Comparison of ENCODE assay signal across 22 mouse cellular contexts in the genomic region with DNA sequence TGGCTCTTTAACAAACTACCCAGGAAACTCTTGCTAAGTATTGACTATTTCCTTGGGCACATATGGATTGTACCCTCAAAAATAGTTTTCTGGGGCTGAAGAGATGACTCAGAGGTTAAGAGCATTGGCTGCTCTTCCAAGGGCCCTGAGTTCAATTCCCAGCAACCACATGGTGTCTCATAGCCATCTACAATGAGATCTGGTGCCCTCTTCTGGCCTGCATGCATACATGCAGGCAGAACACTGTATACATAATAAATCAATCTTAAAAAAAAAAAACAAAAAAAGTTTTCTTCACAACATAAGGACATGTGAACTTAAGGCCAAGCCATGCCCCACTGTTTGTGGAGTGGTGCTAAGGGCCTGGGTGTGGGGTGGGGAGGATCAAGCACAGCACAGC. TPM values are rescaled to one million over a fixed set of nuclear protein-coding genes. Genes with fewer than 3 reads are reported as not detected.
DNase-seq lines count a peak whose midpoint lies in the region; TF ChIP-seq lines count a peak whose summit lies in the region.
"Had no signal": no experiment of that assay in that cellular context is flagged by ENCODE, and none has a peak within 500 bp of the region (broad histone marks: within the 10 kb centered on the region; RNA-seq: fewer than 3 reads in every experiment).

No protein-coding gene starts in this region.

- intact Hi-C loops in gastrocnemius, adult 2 months (cut with DNase I): no loop called here
- intact Hi-C loops in gastrocnemius, postnatal 36 days (cut with DNase I): no loop called here

- no peak for DNase-seq in gastrocnemius, adult 2 months
- DNase-seq in gastrocnemius, postnatal 4 days (ENCODE audit: low spot score in 2 of 2): no peak
- DNase-seq in layer of hippocampus, adult 2 months (ENCODE audit: low spot score in 2 of 2): no peak
- no peak for DNase-seq in layer of hippocampus, postnatal 36 days
- peak; percentile 56 for DNase-seq in 3T3-L1 (ENCODE audit: low read depth, low spot score)
- peak; percentile 64 for DNase-seq in NIH3T3 (ENCODE audit: low read depth)
- no peak for DNase-seq in embryo, embryonic 9.5 days (ENCODE audit: extremely low spot score)
- no peak for DNase-seq in gastrocnemius, postnatal 36 days
- DNase-seq: adrenal gland, postnatal 14 days; cerebellum, adult 11-12 months; cerebellum, postnatal 25 days; heart, postnatal 36 days; kidney, adult 8-10 months; kidney, postnatal 36 days; layer of hippocampus, adult 9-11 months; lung, adult 2 months; right cerebral cortex, postnatal 4 days; thymus, postnatal 14 days had no signal

- no peak overlapping the region for H3K4me3 ChIP-seq in gastrocnemius, adult 2 months
- H3K4me3 ChIP-seq in layer of hippocampus, adult 2 months: no peak overlapping the region
- H3K4me3 ChIP-seq: heart, embryonic 12.5 days; hindbrain, embryonic 15.5 days; limb, embryonic 15.5 days; neural tube, embryonic 12.5 days had no signal

- TF ChIP-seq CTCF in gastrocnemius, adult 2 months (IDR thresholded peaks at IDR 0.05): peak; percentile 35; the same call in 1 of the 2 replicates
- peak; percentile 70 for TF ChIP-seq CTCF in layer of hippocampus, adult 2 months (conservative IDR thresholded peaks at IDR 0.05)

- H3K27ac ChIP-seq in gastrocnemius, adult 2 months: no peak overlapping the region
- H3K27ac ChIP-seq in layer of hippocampus, adult 2 months: no peak overlapping the region
- H3K27ac ChIP-seq: hindbrain, embryonic 15.5 days; limb, embryonic 15.5 days; neural tube, embryonic 12.5 days had no signal

RNA-seq across cellular contexts. Expression of gene Nxph4, which starts 26.8 kb away (rescaled TPM):
- total RNA-seq in gastrocnemius, adult 2 months (2021): under 1 TPM; 0.17 to 0.23 TPM
- total RNA-seq in gastrocnemius, postnatal 4 days (2021): 1 to 10 TPM; 1.9 to 2.2 TPM
- total RNA-seq in layer of hippocampus, adult 2 months (2021): 1 to 10 TPM; 1.2 to 1.6 TPM
- total RNA-seq in layer of hippocampus, postnatal 36 days (2021): 1 to 10 TPM; 1.3 to 1.7 TPM
- total RNA-seq in gastrocnemius, postnatal 36 days (2021): under 1 TPM; 0.20 TPM

RNA-seq across cellular contexts. Expression of gene Shmt2, which starts 38.9 kb away (rescaled TPM):
- 10 to 100 TPM; 22.7 to 28.9 TPM for total RNA-seq in gastrocnemius, adult 2 months (2021)
- 10 to 100 TPM; 34.6 to 34.8 TPM for total RNA-seq in gastrocnemius, postnatal 4 days (2021)
- 10 to 100 TPM; 25.4 to 27.6 TPM for total RNA-seq in layer of hippocampus, adult 2 months (2021)
- total RNA-seq in layer of hippocampus, postnatal 36 days (2021): 10 to 100 TPM; 27.4 to 29.9 TPM
- 10 to 100 TPM; 23.4 to 26.4 TPM for total RNA-seq in gastrocnemius, postnatal 36 days (2021)

RNA-seq across cellular contexts. Expression of gene Ndufa4l2, which starts 46.4 kb away (rescaled TPM):
- total RNA-seq in gastrocnemius, adult 2 months (2021): 10 to 100 TPM in 1 of 2 experiments, 1 to 10 TPM in 1; 8.1 to 16.5 TPM
- total RNA-seq in gastrocnemius, postnatal 4 days (2021): 10 to 100 TPM; 23.6 to 24.1 TPM
- 1 to 10 TPM; 3.5 to 3.7 TPM for total RNA-seq in layer of hippocampus, adult 2 months (2021)
- total RNA-seq in layer of hippocampus, postnatal 36 days (2021): 1 to 10 TPM; 3.5 to 4.8 TPM
- 10 to 100 TPM; 11.0 to 11.3 TPM for total RNA-seq in gastrocnemius, postnatal 36 days (2021)

RNA-seq across cellular contexts. Expression of gene Stac3, which starts 59.7 kb away (rescaled TPM):
- total RNA-seq in gastrocnemius, adult 2 months (2021): 100 to 1,000 TPM; 393 to 462 TPM
- 100 to 1,000 TPM; 167 to 205 TPM for total RNA-seq in gastrocnemius, postnatal 4 days (2021)
- total RNA-seq in layer of hippocampus, adult 2 months (2021): 1 to 10 TPM; 2.4 to 8.1 TPM
- total RNA-seq in layer of hippocampus, postnatal 36 days (2021): 1 to 10 TPM; 3.0 to 3.7 TPM
- total RNA-seq in gastrocnemius, postnatal 36 days (2021): 100 to 1,000 TPM; 342 to 376 TPM

RNA-seq across cellular contexts. Expression of gene Lrp1, which starts 59.8 kb away (rescaled TPM):
- total RNA-seq in gastrocnemius, adult 2 months (2021): 10 to 100 TPM; 34.6 to 71.3 TPM
- 100 to 1,000 TPM; 184 to 193 TPM for total RNA-seq in gastrocnemius, postnatal 4 days (2021)
- total RNA-seq in layer of hippocampus, adult 2 months (2021): 100 to 1,000 TPM; 288 to 310 TPM
- 100 to 1,000 TPM; 268 to 307 TPM for total RNA-seq in layer of hippocampus, postnatal 36 days (2021)
- 10 to 100 TPM; 48.6 to 49.1 TPM for total RNA-seq in gastrocnemius, postnatal 36 days (2021)

Comparison
In these comparisons a context has a peak if more than half of its experiments do, and no peak if none do; other contexts are left out.
1. DNase-seq: peak in 3T3-L1 (single experiment) and NIH3T3 (single experiment); none in gastrocnemius, adult 2 months (single experiment), gastrocnemius, postnatal 4 days (0 of 2), layer of hippocampus, adult 2 months (0 of 2), layer of hippocampus, postnatal 36 days (0 of 2), embryo, embryonic 9.5 days (single experiment) and gastrocnemius, postnatal 36 days (0 of 2).